Mouse (Mus musculus) embryonic facial prominence, embryonic 14.5 days (tissue): ENCODE measurements at regions not wholly inside any gene's neighbourhood (a gene's known extent, or its start where the extent isn't known, plus 50 kb on each side); places are given as distances from the start of the nearest gene placed in this dataset.

ENCODE experiments used
- ATAC-seq: fragments of 200-750 bp; cut with Nextera tagmentation; 2 replicates; pipeline ENCODE4 v1.8.0; 2017; ENCODE audit warnings: low read depth, moderate number of reproducible peaks, moderate TSS enrichment
- DNase-seq: peaks from one replicate; pipeline ENCODE4 v3.0.0-alpha.2; 2015; ENCODE audit warnings: low spot score
- H3K27ac ChIP-seq: fragments of 300-500 bp; sonication (generic); replicated peaks from 2 replicates; pipeline ENCODE4 v1.5.1; 2014; ENCODE audit warnings: low read depth, mild to moderate bottlenecking, low read length, moderate library complexity
- H3K27me3 ChIP-seq: fragments of 300-500 bp; sonication (generic); replicated peaks from 2 replicates; pipeline ENCODE4 v1.6.1; 2014; ENCODE audit warnings: low read length; ENCODE audit not compliant: control insufficient read depth, insufficient read depth
- H3K36me3 ChIP-seq: fragments of 300-500 bp; sonication (generic); 2 replicates; pipeline ENCODE4 v1.6.1; 2014; ENCODE audit warnings: low read length, mixed read lengths; ENCODE audit not compliant: control insufficient read depth, insufficient read depth
- H3K4me1 ChIP-seq: fragments of 300-500 bp; sonication (generic); 2 replicates; pipeline ENCODE4 v1.6.1; 2014; ENCODE audit warnings: antibody characterized with exemption, low read length; ENCODE audit not compliant: control insufficient read depth, insufficient read depth
- H3K4me2 ChIP-seq: fragments of 300-500 bp; sonication (generic); 2 replicates; pipeline ENCODE4 v1.6.1; 2014; ENCODE audit warnings: low read depth, mild to moderate bottlenecking, low read length, moderate library complexity, mixed read lengths
- H3K4me3 ChIP-seq: fragments of 300-500 bp; sonication (generic); 2 replicates; pipeline ENCODE4 v1.5.1; 2014; ENCODE audit warnings: low read depth, mild to moderate bottlenecking, low read length
- H3K9ac ChIP-seq: fragments of 300-500 bp; sonication (generic); 2 replicates; pipeline ENCODE4 v1.6.1; 2014; ENCODE audit warnings: low read depth, mild to moderate bottlenecking, low read length, moderate library complexity, mixed read lengths
- H3K9me3 ChIP-seq: fragments of 300-500 bp; sonication (generic); 2 replicates; pipeline ENCODE4 v1.6.1; 2016; ENCODE audit warnings: low read length; ENCODE audit not compliant: control insufficient read depth
- WGBS: fragments of 180-500 bp; shearing (Covaris S2); extraction: QIAGEN DNeasy Blood & Tissue Kit; methylation state at CpG from one replicate; pipeline ENCODE4 v1.1.7; 2014; 5-methylcytosine and 5-hydroxymethylcytosine counted together

GRCm38 (mm10) chr5:42364116-42364515 lies 296.4 kb downstream of the Gm16223 start:
- Histone ChIP-seq H3K4me3 (no peak overlapping the region), H3K27me3 (no peaks in the 10 kb centered on the region), H3K9me3 (no peaks in the 10 kb centered on the region), H3K36me3 (no peaks in the 10 kb centered on the region), H3K4me2 (no peak overlapping the region), H3K27ac (no peak overlapping the region), H3K4me1 (no peaks in the 10 kb centered on the region), H3K9ac (no peak overlapping the region)
- no peak for DNase-seq
- no peak for ATAC-seq
- 80% methylated on average over 4 of the region's 4 CpGs for WGBS

- H3K4me3 ChIP-seq = no peak overlapping the region
- no peak overlapping the region for H3K27ac ChIP-seq
- 65% methylated on average over 1 of the region's 1 CpGs for WGBS
Measured at GRCm38 (mm10) chr5:42387959-42388358, 320.2 kb downstream of the Gm16223 start.

GRCm38 (mm10) chr5:42396695-42397094 lies 328.9 kb downstream of the Gm16223 start:
- no peak overlapping the region for H3K4me2 ChIP-seq
- H3K36me3 ChIP-seq = no peaks in the 10 kb centered on the region
- no peak overlapping the region for H3K4me3 ChIP-seq
- no peaks in the 10 kb centered on the region for H3K27me3 ChIP-seq
- H3K27ac ChIP-seq = no peak overlapping the region
- ATAC-seq = no peak
- H3K4me1 ChIP-seq = no peaks in the 10 kb centered on the region
- DNase-seq = no peak
- no peak overlapping the region for H3K9ac ChIP-seq
- H3K9me3 ChIP-seq = no peaks in the 10 kb centered on the region

More at GRCm38 (mm10) chr5:42387959-42388358, 320.2 kb downstream of the Gm16223 start:
- H3K36me3 ChIP-seq = no peaks in the 10 kb centered on the region
- H3K27me3 ChIP-seq = no peaks in the 10 kb centered on the region
- H3K9ac ChIP-seq = no peak overlapping the region
- peaks cover 3% of the 10 kb centered on the region; the same call in 1 of the 2 replicates for H3K9me3 ChIP-seq
- ATAC-seq = no peak
- DNase-seq = no peak
- H3K4me2 ChIP-seq = no peak overlapping the region
- H3K4me1 ChIP-seq = no peaks in the 10 kb centered on the region

DNA sequence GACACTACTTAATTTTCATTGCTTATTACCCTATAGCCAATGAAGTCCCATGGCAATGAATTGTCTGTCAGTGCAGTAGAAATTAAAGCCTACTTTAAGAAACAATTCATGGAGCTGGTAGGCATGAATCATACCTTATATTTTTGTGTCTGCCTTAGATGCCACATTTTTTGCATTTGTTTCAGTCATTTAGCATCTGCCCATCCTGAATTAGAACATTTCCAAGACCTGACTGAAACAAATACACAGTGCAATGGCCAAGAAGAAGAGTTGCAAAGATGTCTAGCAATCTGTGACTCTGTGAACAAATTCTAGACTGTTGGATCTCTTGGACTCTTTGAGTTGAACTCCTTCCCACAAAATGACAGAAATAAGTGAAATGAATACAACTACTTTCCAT lies 342.2 kb downstream of the Gm16223 start:
- Histone ChIP-seq H3K4me3 (no peak overlapping the region), H3K9me3 (no peaks in the 10 kb centered on the region), H3K27me3 (no peaks in the 10 kb centered on the region), H3K4me2 (no peak overlapping the region), H3K4me1 (no peaks in the 10 kb centered on the region), H3K27ac (no peak overlapping the region), H3K9ac (no peak overlapping the region), H3K36me3 (no peaks in the 10 kb centered on the region)
- ATAC-seq = no peak
- DNase-seq = no peak

DNA sequence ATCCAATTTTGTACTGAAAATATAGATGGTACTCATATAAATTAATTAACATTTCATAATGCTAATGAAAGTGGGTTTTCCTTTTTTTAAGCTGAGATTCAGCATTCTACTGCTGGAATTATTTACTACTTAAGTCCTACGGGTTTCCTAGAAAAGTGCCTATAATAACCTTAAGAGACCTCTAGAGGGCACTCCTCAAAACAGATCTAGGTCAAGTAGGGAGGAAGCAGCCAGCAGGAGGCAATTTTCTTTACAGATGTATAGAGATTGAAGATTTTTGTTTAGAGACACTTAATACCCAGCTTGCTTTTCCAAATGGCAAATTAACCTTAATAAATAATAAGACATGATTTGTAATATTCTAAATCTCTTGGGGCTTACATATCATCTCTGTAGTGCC lies 344.5 kb downstream of the Gm16223 start:
- ATAC-seq = no peak
- no peaks in the 10 kb centered on the region for H3K9me3 ChIP-seq
- H3K9ac ChIP-seq = no peak overlapping the region
- no peak overlapping the region for H3K4me2 ChIP-seq
- H3K27me3 ChIP-seq = no peaks in the 10 kb centered on the region
- DNase-seq = peak; percentile 59
- no peaks in the 10 kb centered on the region for H3K36me3 ChIP-seq
- H3K27ac ChIP-seq = no peak overlapping the region
- 18% methylated on average over 1 of the region's 1 CpGs for WGBS
- no peaks in the 10 kb centered on the region for H3K4me1 ChIP-seq
- no peak overlapping the region for H3K4me3 ChIP-seq

GRCm38 (mm10) chr5:42425902-42426301 lies 358.1 kb downstream of the Gm16223 start:
- no peak overlapping the region for H3K4me2 ChIP-seq
- no peak for ATAC-seq
- no peaks in the 10 kb centered on the region for H3K27me3 ChIP-seq
- no peak for DNase-seq
- H3K9ac ChIP-seq = no peak overlapping the region
- H3K4me3 ChIP-seq = no peak overlapping the region
- H3K36me3 ChIP-seq = no peaks in the 10 kb centered on the region
- H3K9me3 ChIP-seq = no peaks in the 10 kb centered on the region
- H3K4me1 ChIP-seq = no peaks in the 10 kb centered on the region
- 80% methylated on average over 3 of the region's 3 CpGs for whole genome bisulfite sequencing
- no peak overlapping the region for H3K27ac ChIP-seq

- H3K27ac ChIP-seq = no peak overlapping the region
- H3K4me3 ChIP-seq = no peak overlapping the region
- 86% methylated on average over 3 of the region's 3 CpGs for WGBS
- H3K9ac ChIP-seq = no peak overlapping the region
- no peaks in the 10 kb centered on the region for H3K9me3 ChIP-seq
- no peak for DNase-seq
- ATAC-seq = no peak
- no peak overlapping the region for H3K4me2 ChIP-seq
- no peaks in the 10 kb centered on the region for H3K4me1 ChIP-seq
- no peaks in the 10 kb centered on the region for H3K27me3 ChIP-seq
- no peaks in the 10 kb centered on the region for H3K36me3 ChIP-seq
Measured at GRCm38 (mm10) chr5:42433147-42433546, 365.4 kb downstream of the Gm16223 start.

GRCm38 (mm10) chr5:42448644-42449043 lies 380.9 kb downstream of the Gm16223 start:
- no peaks in the 10 kb centered on the region for H3K4me1 ChIP-seq
- no peaks in the 10 kb centered on the region for H3K27me3 ChIP-seq
- ATAC-seq = no peak
- H3K27ac ChIP-seq = no peak overlapping the region
- no peak overlapping the region for H3K4me3 ChIP-seq
- no peak for DNase-seq
- no peaks in the 10 kb centered on the region for H3K36me3 ChIP-seq
- H3K4me2 ChIP-seq = no peak overlapping the region
- WGBS = 86% methylated on average over 2 of the region's 2 CpGs
- H3K9ac ChIP-seq = no peak overlapping the region
- H3K9me3 ChIP-seq = no peaks in the 10 kb centered on the region

DNA sequence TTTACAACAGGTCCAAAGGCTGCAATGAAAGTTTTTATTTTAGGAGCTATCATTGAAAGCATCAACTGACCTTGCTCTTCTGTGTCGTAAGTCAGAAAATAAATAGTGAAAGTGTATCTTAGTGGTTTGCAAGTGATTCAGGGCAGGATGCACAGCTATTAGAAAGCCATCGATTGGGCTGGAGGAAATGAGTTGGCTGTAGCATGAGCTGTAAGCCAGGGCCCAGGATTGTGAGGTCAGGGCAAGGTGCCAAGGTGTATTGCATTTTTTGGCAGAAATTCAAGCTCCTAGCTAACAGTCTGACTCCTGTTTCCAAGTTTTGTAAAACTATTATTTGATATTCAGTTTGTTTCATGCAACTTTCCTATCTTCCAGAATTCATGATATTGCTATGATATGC lies 381.8 kb downstream of the Gm16223 start:
- peak; percentile 2 for DNase-seq
- Histone ChIP-seq H3K27ac (no peak overlapping the region), H3K9me3 (no peaks in the 10 kb centered on the region), H3K4me2 (no peak overlapping the region), H3K36me3 (no peaks in the 10 kb centered on the region), H3K27me3 (no peaks in the 10 kb centered on the region), H3K9ac (no peak overlapping the region), H3K4me3 (no peak overlapping the region), H3K4me1 (no peaks in the 10 kb centered on the region)
- no peak for ATAC-seq
- 69% methylated on average over 2 of the region's 2 CpGs for WGBS
